In genomic region chr4:63291658-63292057, GRCm38 (mm10) we compare ENCODE assay signal across 12 mouse cellular contexts. TPM values are rescaled to one million over a fixed set of nuclear protein-coding genes. Genes with fewer than 3 reads are reported as not detected.
DNase-seq lines count a peak whose midpoint lies in the region; ATAC-seq and TF ChIP-seq lines count a peak whose summit lies in the region.
"Had no signal": no experiment of that assay in that cellular context is flagged by ENCODE, and none has a peak within 500 bp of the region (broad histone marks: within the 10 kb centered on the region; RNA-seq: fewer than 3 reads in every experiment).

No protein-coding gene starts in this region.

- H3K27ac ChIP-seq in heart, embryonic 13.5 days (replicated peaks), result peak overlapping the region; percentile 25; the same call in 1 of the 2 replicates
- no peak overlapping the region for H3K27ac ChIP-seq in heart, adult 2 months
- H3K27ac ChIP-seq in lung, embryonic 16.5 days (ENCODE audit: low read length), result peak overlapping the region; percentile 83; the same call in 1 of the 2 replicates
- peak overlapping the region; percentile 30; the same call in 1 of the 2 replicates for H3K27ac ChIP-seq in forebrain, embryonic 16.5 days (ENCODE audit: low read length)
- peak overlapping the region; percentile 56; the same call in 1 of the 2 replicates for H3K27ac ChIP-seq in stomach, postnatal 0 days (replicated peaks)
- H3K27ac ChIP-seq: kidney, embryonic 15.5 days had no signal

- H3K9ac ChIP-seq in heart, embryonic 13.5 days, result no peak overlapping the region
- H3K9ac ChIP-seq in heart, adult 2 months (ENCODE audit: low read depth, low read length), result no peak overlapping the region
- no peak overlapping the region for H3K9ac ChIP-seq in lung, embryonic 16.5 days (ENCODE audit: low read length)
- H3K9ac ChIP-seq in forebrain, embryonic 16.5 days (replicated peaks; ENCODE audit: low read depth, low read length), result no peak overlapping the region
- H3K9ac ChIP-seq in stomach, postnatal 0 days (ENCODE audit: low read length), result no peak overlapping the region
- H3K9ac ChIP-seq: kidney, embryonic 15.5 days had no signal

- no peak overlapping the region for H3K4me3 ChIP-seq in heart, embryonic 13.5 days
- H3K4me3 ChIP-seq in heart, adult 2 months, result no peak overlapping the region
- no peak overlapping the region for H3K4me3 ChIP-seq in lung, embryonic 16.5 days (ENCODE audit: low read length)
- H3K4me3 ChIP-seq in forebrain, embryonic 16.5 days (replicated peaks; ENCODE audit: low read length), result no peak overlapping the region
- no peak overlapping the region for H3K4me3 ChIP-seq in stomach, postnatal 0 days (ENCODE audit: low read depth, low read length)
- H3K4me3 ChIP-seq: kidney, embryonic 15.5 days had no signal

- peaks cover 20% of the 10 kb centered on the region for H3K36me3 ChIP-seq in heart, embryonic 13.5 days
- no peaks in the 10 kb centered on the region for H3K36me3 ChIP-seq in heart, adult 2 months (ENCODE audit: control insufficient read depth, insufficient read depth, low read length)
- peaks cover 22% of the 10 kb centered on the region for H3K36me3 ChIP-seq in lung, embryonic 16.5 days (ENCODE audit: control insufficient read depth, insufficient read depth, low read length)
- no peaks in the 10 kb centered on the region for H3K36me3 ChIP-seq in forebrain, embryonic 16.5 days (ENCODE audit: control insufficient read depth, insufficient read depth)
- peaks cover 3% of the 10 kb centered on the region; the same call in 1 of the 2 replicates for H3K36me3 ChIP-seq in stomach, postnatal 0 days (ENCODE audit: control insufficient read depth, insufficient read depth, low read length)

- TF ChIP-seq EP300 in heart, adult 2 months (IDR thresholded peaks at IDR 0.05; ENCODE audit: insufficient read depth, low read depth, low read length), result no peak
- TF ChIP-seq EP300 in stomach, postnatal 0 days (optimal IDR thresholded peaks at IDR 0.05), result no peak

- WGBS in heart, embryonic 13.5 days, result 82% methylated on average over 4 of the region's 4 CpGs
- WGBS in heart, adult 2 months, result 92% methylated on average over 4 of the region's 4 CpGs
- 81% methylated on average over 4 of the region's 4 CpGs for WGBS in lung, embryonic 16.5 days
- 74% methylated on average over 4 of the region's 4 CpGs for WGBS in forebrain, embryonic 16.5 days
- WGBS in stomach, postnatal 0 days, result 94% methylated on average over 4 of the region's 4 CpGs

- no peak for DNase-seq in heart, adult 2 months
- no peak for DNase-seq in lung, postnatal 25 days (ENCODE audit: low spot score)
- DNase-seq in stomach, postnatal 0 days (ENCODE audit: low spot score), result no peak
- DNase-seq in gastrocnemius, adult 18-20 months (ENCODE audit: low spot score), result no peak
- DNase-seq: thymus, postnatal 36 days had no signal

- intact Hi-C loops in heart, adult 2 months (cut with DNase I), result loop anchor here (5.0 kb wide), 1 partner anchor 59 kb away; no protein-coding TSS in a partner anchor

- peaks cover 28% of the 10 kb centered on the region for H3K4me1 ChIP-seq in heart, embryonic 13.5 days
- 0 out of 2 replicates have a peak, but pooled peaks cover 2% of the 10 kb centered on the region for H3K4me1 ChIP-seq in heart, adult 2 months (ENCODE audit: control insufficient read depth, insufficient read depth, low read length)
- peaks cover 10% of the 10 kb centered on the region for H3K4me1 ChIP-seq in lung, embryonic 16.5 days (replicated peaks; ENCODE audit: control insufficient read depth, insufficient read depth, low read length)
- H3K4me1 ChIP-seq in forebrain, embryonic 16.5 days (replicated peaks; ENCODE audit: control insufficient read depth, insufficient read depth, low read length), result peaks cover 24% of the 10 kb centered on the region
- H3K4me1 ChIP-seq in stomach, postnatal 0 days (replicated peaks; ENCODE audit: control insufficient read depth, insufficient read depth), result peaks cover 5% of the 10 kb centered on the region; the same call in 1 of the 2 replicates

- no peaks in the 10 kb centered on the region for H3K9me3 ChIP-seq in heart, embryonic 13.5 days
- H3K9me3 ChIP-seq in lung, embryonic 16.5 days (ENCODE audit: control insufficient read depth, low read length), result no peaks in the 10 kb centered on the region
- H3K9me3 ChIP-seq in forebrain, embryonic 16.5 days (ENCODE audit: control insufficient read depth, low read length), result no peaks in the 10 kb centered on the region
- H3K9me3 ChIP-seq in stomach, postnatal 0 days (ENCODE audit: control insufficient read depth, low read length), result no peaks in the 10 kb centered on the region
- H3K9me3 ChIP-seq: kidney, embryonic 15.5 days had no signal

- no peak for TF ChIP-seq CTCF in heart, adult 2 months (IDR thresholded peaks at IDR 0.05)
- TF ChIP-seq CTCF in stomach, postnatal 0 days (IDR thresholded peaks at IDR 0.05; ENCODE audit: low read depth), result no peak

- no peak for TF ChIP-seq POLR2A in heart, adult 2 months (IDR thresholded peaks at IDR 0.05; ENCODE audit: insufficient read depth, low read depth, low read length)

- no peaks in the 10 kb centered on the region for H3K27me3 ChIP-seq in heart, embryonic 13.5 days (replicated peaks)
- no peaks in the 10 kb centered on the region for H3K27me3 ChIP-seq in heart, adult 2 months (ENCODE audit: control insufficient read depth, insufficient read depth, low read length)
- no peaks in the 10 kb centered on the region for H3K27me3 ChIP-seq in lung, embryonic 16.5 days (ENCODE audit: control insufficient read depth, insufficient read depth, low read depth, low read length)
- H3K27me3 ChIP-seq in forebrain, embryonic 16.5 days (replicated peaks; ENCODE audit: control insufficient read depth, insufficient read depth, low read length), result no peaks in the 10 kb centered on the region
- H3K27me3 ChIP-seq in stomach, postnatal 0 days (ENCODE audit: control insufficient read depth, insufficient read depth, low read length), result no peaks in the 10 kb centered on the region
- H3K27me3 ChIP-seq: kidney, embryonic 15.5 days had no signal

- no peak for ATAC-seq in heart, embryonic 13.5 days (ENCODE audit: extremely low read depth, insufficient number of reproducible peaks, low FRiP score, low TSS enrichment)
- ATAC-seq in lung, embryonic 16.5 days (ENCODE audit: low read depth), result no peak
- no peak; the same call in 1 of the 2 replicates for ATAC-seq in forebrain, embryonic 16.5 days
- ATAC-seq in stomach, postnatal 0 days (ENCODE audit: low FRiP score, low TSS enrichment), result no peak
- ATAC-seq: CD4-positive, CD25-positive, alpha-beta regulatory T cell, adult 4 months had no signal

- H3K79me2 ChIP-seq in heart, adult 2 months (replicated peaks; ENCODE audit: control insufficient read depth, insufficient read depth, low read length), result no peaks in the 10 kb centered on the region

- no peak overlapping the region for H3K4me2 ChIP-seq in heart, embryonic 13.5 days
- no peak overlapping the region for H3K4me2 ChIP-seq in lung, embryonic 16.5 days (ENCODE audit: low read depth, low read length)
- H3K4me2 ChIP-seq in forebrain, embryonic 16.5 days (ENCODE audit: low read length), result no peak overlapping the region
- no peak overlapping the region for H3K4me2 ChIP-seq in stomach, postnatal 0 days (replicated peaks; ENCODE audit: low read depth)
- H3K4me2 ChIP-seq: kidney, embryonic 15.5 days had no signal

RNA-seq across cellular contexts. Expression of gene Orm1, which starts 52.7 kb away (rescaled TPM):
- not detected in 2 replicates for polyA plus RNA-seq in heart, embryonic 13.5 days (2015; fragmentation: Nextera tagmentation; extraction: Ambion mirVana)
- under 1 TPM; 0.41 to 0.65 TPM for total RNA-seq in heart, adult 2 months (2021)
- polyA plus RNA-seq in heart, adult 2 months (2012; rRNA removed), result 3.0 and 4.2 TPM in 2 replicates
- polyA plus RNA-seq in lung, embryonic 16.5 days (2015; fragmentation: Nextera tagmentation; extraction: Ambion mirVana), result 0.48 TPM in 1 of 2 replicates, not detected in the other
- polyA plus RNA-seq in forebrain, embryonic 16.5 days (2015; fragmentation: Nextera tagmentation; extraction: Ambion mirVana), result not detected in 2 replicates
- 16.3 and 17.4 TPM in 2 replicates for polyA plus RNA-seq in stomach, postnatal 0 days (2015; fragmentation: Nextera tagmentation; extraction: Ambion mirVana)
- total RNA-seq in gastrocnemius, adult 18-20 months (2021), result 1 to 10 TPM in 1 of 2 experiments, under 1 TPM in 1; 0.62 to 5.0 TPM
- total RNA-seq: layer of hippocampus, postnatal 10 days had no signal
- polyA plus RNA-seq: CD4-positive, CD25-positive, alpha-beta regulatory T cell, adult 4 months; cortical plate, adult 2 months; kidney, embryonic 15.5 days had no signal
